Mouse (Mus musculus) urinary bladder, postnatal 4 days (tissue): ENCODE measurements around the gene Acbd4.
A peak's percentile ranks its signal among the peaks of the same experiment; 100 is the strongest.

Source experiments
- DNase-seq, 2 experiments: peaks; one replicate each; pipeline ENCODE4 v3.0.0; 2021 to 2022; ENCODE audit warnings: low spot score in 2 of 2

The Acbd4 gene

GRCm38 (mm10) chr11:103113005-103113404 lies 11.5 kb downstream of the Acbd4 start:
- no peak for DNase-seq

GRCm38 (mm10) chr11:103113771-103114170 lies 12.3 kb downstream of the Acbd4 start:
- no peak for DNase-seq

- no peak for DNase-seq
Observed at GRCm38 (mm10) chr11:103114270-103114943, 12.9 kb downstream of the Acbd4 start.

GRCm38 (mm10) chr11:103115163-103116007 lies 13.9 kb downstream of the Acbd4 start:
- peak; percentile 71 to 78 for DNase-seq

- DNase-seq: peak; percentile 100
Observed at GRCm38 (mm10) chr11:103116008-103116818, 14.7 kb downstream of the Acbd4 start, which contains the start of gene Hexim1. Hexim1 (plus strand) TSS chr11:103116231.

GRCm38 (mm10) chr11:103116959-103117590 lies 15.6 kb downstream of the Acbd4 start:
- DNase-seq: peak; percentile 70 to 78

GRCm38 (mm10) chr11:103117591-103118009 lies 16.1 kb downstream of the Acbd4 start:
- DNase-seq: peak in 1 of 2 experiments; percentile 62

GRCm38 (mm10) chr11:103118866-103119265 lies 17.4 kb downstream of the Acbd4 start:
- no peak for DNase-seq

GRCm38 (mm10) chr11:103119609-103120008 lies 18.1 kb downstream of the Acbd4 start:
- DNase-seq: no peak

GRCm38 (mm10) chr11:103120315-103120714 lies 18.8 kb downstream of the Acbd4 start:
- DNase-seq: no peak

- peak; percentile 54 to 73 for DNase-seq
Observed at GRCm38 (mm10) chr11:103131701-103132575, 30.5 kb downstream of the Acbd4 start, which contains the start of gene Hexim2. Hexim2 (plus strand) TSS chr11:103132429.

- DNase-seq: peak; percentile 99 to 100
Observed at GRCm38 (mm10) chr11:103132576-103133455, 31.3 kb downstream of the Acbd4 start.

GRCm38 (mm10) chr11:103133456-103134185 lies 32.1 kb downstream of the Acbd4 start:
- no peak for DNase-seq

GRCm38 (mm10) chr11:103134221-103134620 lies 32.7 kb downstream of the Acbd4 start:
- no peak for DNase-seq

GRCm38 (mm10) chr11:103136039-103136577 lies 34.6 kb downstream of the Acbd4 start:
- no peak for DNase-seq

- no peak for DNase-seq
Observed at GRCm38 (mm10) chr11:103139951-103140762, 38.7 kb downstream of the Acbd4 start.

GRCm38 (mm10) chr11:103140763-103141100 lies 39.2 kb downstream of the Acbd4 start:
- no peak for DNase-seq
